Mouse (Mus musculus) heart, embryonic 13.5 days (tissue): ENCODE data around the gene Rab40c. TPM values are rescaled to one million over a fixed set of nuclear protein-coding genes. Genes with fewer than 3 reads are reported as not detected.

Experiments used
- ATAC-seq: fragments of 200-750 bp; cut with Nextera tagmentation; 2 replicates; pipeline ENCODE4 v1.8.0; 2017; ENCODE audit warnings: moderate TSS enrichment; ENCODE audit not compliant: insufficient number of reproducible peaks, low FRiP score, low TSS enrichment; ENCODE audit errors: extremely low read depth
- H3K27ac ChIP-seq: fragments of 300-500 bp; sonication (generic); replicated peaks from 2 replicates; pipeline ENCODE4 v1.5.1; 2015; ENCODE audit warnings: moderate library complexity, mild to moderate bottlenecking, inconsistent platforms
- H3K27me3 ChIP-seq: fragments of 300-500 bp; sonication (generic); replicated peaks from 2 replicates; pipeline ENCODE4 v1.6.1; 2015; ENCODE audit warnings: mild to moderate bottlenecking, inconsistent platforms
- H3K36me3 ChIP-seq: fragments of 300-500 bp; sonication (generic); 2 replicates; pipeline ENCODE4 v1.6.1; 2015; ENCODE audit warnings: mild to moderate bottlenecking, inconsistent platforms
- H3K4me1 ChIP-seq: fragments of 300-500 bp; sonication (generic); 2 replicates; pipeline ENCODE4 v1.6.1; 2015; ENCODE audit warnings: inconsistent platforms
- H3K4me2 ChIP-seq: fragments of 300-500 bp; sonication (generic); 2 replicates; pipeline ENCODE4 v1.6.1; 2015; ENCODE audit warnings: inconsistent platforms, mild to moderate bottlenecking, moderate library complexity
- H3K4me3 ChIP-seq: fragments of 300-500 bp; sonication (generic); 2 replicates; pipeline ENCODE4 v1.5.1; 2015; ENCODE audit warnings: moderate library complexity, mild to moderate bottlenecking, inconsistent platforms
- H3K9ac ChIP-seq: fragments of 300-500 bp; sonication (generic); 2 replicates; pipeline ENCODE4 v1.6.1; 2015; ENCODE audit warnings: inconsistent platforms, mild to moderate bottlenecking, moderate library complexity
- H3K9me3 ChIP-seq: fragments of 300-500 bp; sonication (generic); 2 replicates; pipeline ENCODE4 v1.6.1; 2016; ENCODE audit warnings: inconsistent platforms
- WGBS: fragments of 180-500 bp; shearing (Covaris S2); methylation state at CpG from one replicate; pipeline ENCODE4 v1.1.7; 2015; ENCODE audit warnings: mixed read lengths; 5-methylcytosine and 5-hydroxymethylcytosine counted together
- polyA plus RNA-seq: library from polyadenylated mRNA; unstranded; fragments of >200 nt; fragmentation: Nextera tagmentation; extraction: Ambion mirVana; gene quantifications from 2 replicates; pipeline ENCODE4 v1.2.1, GENCODE M21; 2015

The Rab40c gene
- polyA plus RNA-seq, 1 experiment from 2014 or later = 16.4 TPM

GRCm38 (mm10) chr17:25879750-25880149 lies 39.8 kb downstream of the Rab40c start:
- H3K9ac ChIP-seq = no peak overlapping the region
- no peak overlapping the region for H3K4me3 ChIP-seq
- no peak for ATAC-seq
- 86% methylated on average over 8 of the region's 8 CpGs for WGBS
- no peak overlapping the region for H3K4me2 ChIP-seq
- H3K9me3 ChIP-seq = no peaks in the 10 kb centered on the region
- H3K4me1 ChIP-seq = peaks cover 29% of the 10 kb centered on the region
- no peak overlapping the region for H3K27ac ChIP-seq
- H3K36me3 ChIP-seq = peaks cover 57% of the 10 kb centered on the region
- no peaks in the 10 kb centered on the region for H3K27me3 ChIP-seq

DNA sequence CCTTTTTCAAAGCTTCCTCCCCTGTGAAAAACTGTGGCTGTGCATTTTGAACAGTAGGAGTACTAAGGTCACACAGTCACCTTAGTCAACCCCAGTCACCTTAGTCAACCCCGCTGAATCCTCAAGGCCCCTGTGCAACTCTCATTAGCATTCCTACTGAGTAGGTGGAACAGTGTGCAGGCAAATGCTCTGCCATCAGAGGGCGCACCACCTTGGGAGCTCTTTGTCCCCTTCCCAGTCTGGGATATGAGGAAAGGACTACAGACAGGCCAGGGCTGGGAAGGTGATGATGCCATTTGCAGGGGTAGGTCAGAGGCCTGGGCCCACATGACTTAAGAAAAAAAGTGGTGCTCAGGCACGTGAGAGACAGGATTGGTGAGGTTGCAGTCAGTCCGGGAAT lies 40.3 kb downstream of the Rab40c start:
- H3K9me3 ChIP-seq = no peaks in the 10 kb centered on the region
- H3K9ac ChIP-seq = no peak overlapping the region
- 65% methylated on average over 4 of the region's 4 CpGs for WGBS
- H3K36me3 ChIP-seq = peaks cover 52% of the 10 kb centered on the region
- no peak for ATAC-seq
- no peak overlapping the region for H3K27ac ChIP-seq
- no peak overlapping the region for H3K4me2 ChIP-seq
- H3K4me3 ChIP-seq = no peak overlapping the region
- peaks cover 33% of the 10 kb centered on the region for H3K4me1 ChIP-seq
- H3K27me3 ChIP-seq = no peaks in the 10 kb centered on the region

DNA sequence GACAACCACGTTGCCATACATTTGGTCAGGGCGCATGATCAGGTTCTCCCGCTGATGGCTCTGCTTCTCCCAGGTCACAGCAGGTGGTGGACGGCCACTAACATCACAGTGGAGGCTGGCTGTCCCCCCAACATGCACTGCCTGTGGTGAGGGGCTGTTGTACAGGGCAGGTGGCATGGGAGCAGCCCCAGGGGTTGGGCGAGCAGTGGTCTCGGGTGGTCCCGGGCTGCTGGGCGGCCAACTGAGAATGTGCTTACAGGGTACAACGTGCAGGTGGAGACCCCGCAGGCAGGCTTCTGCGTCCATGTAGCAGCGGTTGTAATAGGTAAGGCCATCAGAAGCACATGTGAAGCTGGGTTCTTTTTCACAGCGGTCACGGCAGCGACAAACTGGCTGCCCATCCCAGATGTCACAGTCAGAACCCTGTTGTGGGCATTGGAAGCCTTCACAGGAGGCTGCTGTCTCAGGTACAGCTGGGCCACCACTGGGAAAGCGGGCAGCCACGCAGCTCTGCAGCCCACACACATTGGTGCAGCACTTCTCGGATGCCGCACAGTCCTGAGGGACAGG lies 40.8 kb downstream of the Rab40c start:
- Histone ChIP-seq H3K27ac (no peak overlapping the region), H3K4me1 (peaks cover 39% of the 10 kb centered on the region), H3K36me3 (peaks cover 46% of the 10 kb centered on the region), H3K27me3 (no peaks in the 10 kb centered on the region), H3K9me3 (no peaks in the 10 kb centered on the region), H3K4me3 (no peak overlapping the region), H3K4me2 (no peak overlapping the region), H3K9ac (no peak overlapping the region)
- 91% methylated on average over 19 of the region's 19 CpGs for WGBS
- no peak for ATAC-seq

DNA sequence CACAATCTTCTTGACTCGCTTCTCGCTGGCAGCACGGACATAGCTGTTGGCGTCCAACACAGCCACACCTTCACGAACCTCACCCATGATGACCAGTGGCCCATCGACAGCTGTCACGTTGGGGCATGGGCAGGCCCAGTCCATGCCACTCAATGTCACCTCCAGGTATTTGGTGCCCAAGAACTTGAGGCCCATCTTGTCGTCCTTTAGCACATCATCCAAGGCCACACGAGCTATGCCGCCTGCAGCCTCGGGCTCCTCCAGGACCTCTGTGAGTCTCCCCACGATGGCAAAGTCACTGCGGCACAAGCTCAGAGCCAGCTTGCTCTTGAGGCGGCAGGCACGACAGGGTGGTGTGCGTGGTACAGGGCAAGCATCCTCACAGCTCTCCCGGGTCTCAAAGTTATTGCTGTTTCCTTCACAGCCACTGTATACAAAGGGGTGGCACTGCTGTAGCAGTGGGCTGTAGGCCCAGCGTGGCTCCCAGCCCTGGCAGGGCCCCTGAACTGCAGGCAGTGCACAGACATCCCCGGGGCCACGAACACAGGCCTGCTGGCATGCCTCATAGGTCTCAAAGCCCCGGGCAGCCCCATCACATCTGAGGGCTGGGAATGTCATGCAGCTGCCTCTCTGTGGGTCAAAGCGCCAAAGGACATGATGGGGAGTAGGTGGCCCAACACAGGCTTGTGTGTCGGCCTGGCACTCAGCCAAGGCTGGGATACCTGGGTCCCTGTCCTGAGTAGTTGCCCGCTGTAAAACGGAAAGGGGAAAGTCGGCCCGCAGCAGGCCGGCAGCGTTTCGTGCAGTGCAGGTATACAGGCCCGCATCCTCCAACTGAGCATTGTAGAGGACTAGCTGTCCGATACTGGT lies 41.6 kb downstream of the Rab40c start:
- WGBS = 89% methylated on average over 32 of the region's 32 CpGs
- peaks cover 39% of the 10 kb centered on the region for H3K36me3 ChIP-seq
- no peak overlapping the region for H3K4me3 ChIP-seq
- no peak overlapping the region for H3K9ac ChIP-seq
- no peak overlapping the region for H3K4me2 ChIP-seq
- peaks cover 39% of the 10 kb centered on the region for H3K4me1 ChIP-seq
- H3K27ac ChIP-seq = no peak overlapping the region
- ATAC-seq = no peak
- H3K9me3 ChIP-seq = no peaks in the 10 kb centered on the region
- H3K27me3 ChIP-seq = no peaks in the 10 kb centered on the region

GRCm38 (mm10) chr17:25877025-25877424 lies 42.5 kb downstream of the Rab40c start:
- no peak for ATAC-seq
- H3K4me3 ChIP-seq = no peak overlapping the region
- WGBS = 80% methylated on average over 3 of the region's 3 CpGs
- H3K4me2 ChIP-seq = peak overlapping the region; percentile 95; the same call in 1 of the 2 replicates
- H3K9ac ChIP-seq = no peak overlapping the region
- H3K27ac ChIP-seq = no peak overlapping the region
- no peaks in the 10 kb centered on the region for H3K27me3 ChIP-seq
- peaks cover 39% of the 10 kb centered on the region for H3K4me1 ChIP-seq
- no peaks in the 10 kb centered on the region for H3K9me3 ChIP-seq
- peaks cover 30% of the 10 kb centered on the region for H3K36me3 ChIP-seq

DNA sequence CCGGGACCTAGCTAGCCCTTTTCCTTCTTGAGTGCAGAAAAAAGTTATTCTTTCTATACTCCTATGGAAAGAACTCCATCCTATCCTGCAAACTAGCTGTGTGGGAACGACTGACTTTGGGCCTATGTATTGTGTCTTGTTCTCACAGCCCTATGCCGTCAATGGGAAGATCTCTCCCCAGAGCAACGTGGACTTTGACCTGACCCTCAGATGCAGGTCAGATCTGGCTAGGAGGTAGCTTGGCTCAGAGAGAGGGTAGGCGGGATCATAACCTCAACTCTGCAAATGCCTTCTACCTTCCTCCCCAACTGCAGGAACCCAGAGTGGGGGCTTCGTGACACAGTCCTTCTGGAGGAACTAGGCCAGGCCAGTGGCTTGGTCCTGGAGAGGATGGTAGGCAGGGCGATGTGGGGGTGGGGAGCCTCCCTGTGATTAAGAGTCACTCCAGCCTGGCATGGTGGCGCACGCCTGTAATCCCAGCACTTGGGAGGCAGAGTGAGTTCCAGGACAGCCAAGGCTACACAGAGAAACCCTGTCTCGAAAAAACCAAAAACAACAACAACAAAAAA lies 43.1 kb downstream of the Rab40c start:
- peak overlapping the region; percentile 84 for H3K9ac ChIP-seq

DNA sequence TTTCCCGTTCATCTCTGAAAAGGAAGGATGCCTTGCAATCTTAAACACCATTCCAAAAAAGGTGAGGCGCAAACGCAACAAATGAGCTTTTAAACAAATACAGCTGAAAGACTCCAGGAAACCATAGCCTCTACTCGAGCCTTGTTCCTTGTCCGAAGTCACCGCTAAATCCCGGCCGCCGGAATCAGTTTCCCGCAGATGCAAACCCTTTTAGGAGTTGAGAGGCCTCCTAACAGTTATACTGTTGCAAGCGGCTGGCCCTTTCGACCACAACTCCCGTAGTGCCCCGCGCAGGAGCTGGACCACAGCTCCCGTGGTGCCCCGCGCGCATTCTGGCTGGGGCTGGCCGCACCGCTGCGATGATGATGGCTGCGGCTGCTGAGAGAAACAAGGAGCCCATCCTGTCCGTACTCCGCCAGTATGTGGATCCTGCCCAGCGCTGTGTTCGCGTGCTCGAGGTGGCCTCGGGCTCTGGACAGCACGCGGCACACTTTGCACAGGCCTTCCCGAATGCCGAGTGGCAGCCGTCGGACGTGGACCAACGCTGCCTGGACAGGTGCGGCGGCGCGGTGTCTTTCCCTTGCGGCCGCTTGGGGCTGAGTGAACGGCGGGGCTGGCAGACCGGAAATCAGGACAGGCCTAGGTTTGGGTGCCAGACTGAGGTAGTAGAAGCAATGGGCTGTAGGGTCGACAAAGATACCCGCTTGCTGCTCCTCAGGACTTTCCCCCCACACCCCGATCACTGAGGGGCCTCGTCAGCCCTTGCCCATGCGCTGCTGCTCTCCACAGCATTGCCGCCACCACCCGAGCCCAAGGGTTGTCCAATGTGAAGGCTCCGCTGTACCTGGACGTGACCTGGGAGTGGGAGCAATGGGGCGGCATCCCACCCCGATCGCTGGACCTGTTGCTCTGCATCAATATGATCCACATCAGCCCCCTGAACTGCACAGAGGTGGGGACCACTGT lies 44.1 kb downstream of the Rab40c start:
- Histone ChIP-seq H3K4me3 (peak overlapping the region; percentile 64), H3K9ac (peak overlapping the region; percentile 84), H3K36me3 (peaks cover 23% of the 10 kb centered on the region), H3K4me2 (peak overlapping the region; percentile 95), H3K9me3 (no peaks in the 10 kb centered on the region), H3K27ac (peak overlapping the region; percentile 95), H3K27me3 (no peaks in the 10 kb centered on the region), H3K4me1 (peaks cover 26% of the 10 kb centered on the region)
- WGBS = under 1% methylated on average over 59 of the region's 59 CpGs
- ATAC-seq = peak; percentile 76; the same call in 1 of the 2 replicates

More for the DNA sequence above, 43.1 kb downstream of the Rab40c start:
- no peaks in the 10 kb centered on the region for H3K9me3 ChIP-seq
- WGBS = 65% methylated on average over 10 of the region's 10 CpGs
- H3K4me1 ChIP-seq = peaks cover 35% of the 10 kb centered on the region
- H3K36me3 ChIP-seq = peaks cover 24% of the 10 kb centered on the region
- ATAC-seq = no peak
- peak overlapping the region; percentile 95 for H3K4me2 ChIP-seq
- H3K4me3 ChIP-seq = peak overlapping the region; percentile 64
- H3K27ac ChIP-seq = no peak overlapping the region
- no peaks in the 10 kb centered on the region for H3K27me3 ChIP-seq

DNA sequence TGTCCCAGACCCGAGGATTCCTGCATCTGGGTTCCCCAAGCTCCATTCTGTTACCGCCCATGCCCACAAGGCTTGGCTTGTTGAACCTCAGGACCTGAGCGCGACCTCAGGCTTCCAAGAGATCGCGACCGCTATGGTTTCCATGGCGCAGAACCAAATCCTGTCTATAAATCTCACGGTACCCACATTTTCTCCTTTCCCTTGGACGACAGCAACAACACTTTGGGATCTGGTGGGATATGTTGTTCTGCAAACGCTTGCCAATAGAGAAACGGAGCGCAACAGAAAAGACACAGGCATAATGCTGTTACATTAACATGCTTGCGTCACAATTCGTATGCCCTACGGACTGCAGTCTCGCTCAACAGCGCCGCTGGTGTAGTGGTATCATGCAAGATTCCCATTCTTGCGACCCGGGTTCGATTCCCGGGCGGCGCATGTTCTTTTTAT lies 44.8 kb downstream of the Rab40c start, which contains the start of gene Mettl26:
Gene Mettl26, plus strand, starts transcription at position 354 of the 450 bp plus-strand sequence.
- Histone ChIP-seq H3K4me2 (peak within 1 kb of the TSS; percentile 95), H3K4me1 (peaks cover 26% of the 10 kb centered on the region), H3K4me3 (peak within 1 kb of the TSS; percentile 64), H3K36me3 (peaks cover 22% of the 10 kb centered on the region), H3K9me3 (no peaks in the 10 kb centered on the region), H3K9ac (peak within 1 kb of the TSS; percentile 84), H3K27ac (peak within 1 kb of the TSS; percentile 95), H3K27me3 (no peaks in the 10 kb centered on the region)
- WGBS = under 1% methylated on average over 25 of the region's 25 CpGs
- ATAC-seq = no peak

- Histone ChIP-seq H3K36me3 (peaks cover 17% of the 10 kb centered on the region), H3K9ac (peak overlapping the region; percentile 84), H3K4me2 (peak overlapping the region; percentile 95), H3K27ac (peak overlapping the region; percentile 95), H3K4me1 (peaks cover 26% of the 10 kb centered on the region), H3K9me3 (no peaks in the 10 kb centered on the region), H3K4me3 (peak overlapping the region; percentile 64), H3K27me3 (no peaks in the 10 kb centered on the region)
- ATAC-seq = no peak
- 7% methylated on average over 14 of the region's 14 CpGs for WGBS
Measured at GRCm38 (mm10) chr17:25874148-25874720, 45.3 kb downstream of the Rab40c start.

- H3K4me3 ChIP-seq = peak overlapping the region; percentile 64
- H3K36me3 ChIP-seq = peaks cover 11% of the 10 kb centered on the region
- no peaks in the 10 kb centered on the region for H3K9me3 ChIP-seq
- peaks cover 31% of the 10 kb centered on the region for H3K4me1 ChIP-seq
- H3K27me3 ChIP-seq = no peaks in the 10 kb centered on the region
- 71% methylated on average over 11 of the region's 11 CpGs for WGBS
- peak overlapping the region; percentile 84 for H3K9ac ChIP-seq
- H3K4me2 ChIP-seq = peak overlapping the region; percentile 95
- H3K27ac ChIP-seq = peak overlapping the region; percentile 95
- no peak for ATAC-seq
Measured at GRCm38 (mm10) chr17:25873405-25874147, 46.0 kb downstream of the Rab40c start.
